Mouse (Mus musculus): ENCODE measurements around the gene Zfp566.
"Not testable (repeated sequence)": the region's sequence is repeated elsewhere in the genome, so short reads cannot be mapped to it uniquely, and the experiment has no call there.

The Zfp566 gene

DNA sequence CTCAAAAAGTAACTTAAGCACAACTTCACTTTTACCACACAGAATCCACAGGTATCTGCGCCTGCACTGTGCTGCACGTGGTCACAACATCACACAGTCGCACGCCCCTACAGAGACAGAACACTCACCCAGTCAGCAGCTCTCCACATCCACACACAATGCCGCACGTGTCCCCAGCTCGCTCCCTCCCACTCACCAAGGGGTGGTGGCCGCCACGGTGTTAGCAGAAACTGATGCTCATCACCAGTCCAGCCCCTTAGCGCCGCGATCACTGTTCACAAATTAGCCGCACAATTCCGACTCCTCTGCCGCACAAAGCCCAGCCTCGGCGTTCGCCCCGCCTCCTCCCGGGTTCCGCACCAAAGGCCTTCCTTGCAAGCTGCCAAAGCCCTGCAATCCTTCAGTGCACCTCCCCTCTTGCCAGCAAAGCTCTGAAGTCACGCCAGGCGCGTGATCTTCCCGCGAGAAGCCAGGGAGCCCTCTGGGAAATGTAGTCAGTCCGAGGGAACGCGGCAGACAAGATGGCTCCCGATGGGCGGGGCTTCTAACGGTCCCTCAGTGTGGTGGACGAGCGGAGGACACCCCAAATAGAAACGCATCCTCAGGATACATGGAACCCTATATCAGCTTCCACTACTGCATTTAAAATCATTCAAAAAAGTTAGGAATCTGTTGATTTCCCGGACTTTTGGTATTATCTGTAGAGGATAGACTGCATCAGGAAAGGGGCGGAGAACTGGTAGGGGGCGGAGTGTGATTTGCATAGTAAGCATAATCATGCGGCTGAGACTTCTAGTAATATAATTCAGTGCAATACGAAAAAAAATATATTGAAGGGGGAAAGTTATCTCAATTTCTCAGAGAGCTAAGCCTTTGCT lies at the start of gene Zfp566, which contains the start of gene Gm26920:
TSS of gene Zfp566 (minus strand) at position 436 of the 878 bp plus-strand sequence.
TSS of gene Gm26920 (minus strand) at position 319 of the 878 bp plus-strand sequence.
- DNase-seq (ENCODE audit: low spot score) = peak; percentile 96

DNA sequence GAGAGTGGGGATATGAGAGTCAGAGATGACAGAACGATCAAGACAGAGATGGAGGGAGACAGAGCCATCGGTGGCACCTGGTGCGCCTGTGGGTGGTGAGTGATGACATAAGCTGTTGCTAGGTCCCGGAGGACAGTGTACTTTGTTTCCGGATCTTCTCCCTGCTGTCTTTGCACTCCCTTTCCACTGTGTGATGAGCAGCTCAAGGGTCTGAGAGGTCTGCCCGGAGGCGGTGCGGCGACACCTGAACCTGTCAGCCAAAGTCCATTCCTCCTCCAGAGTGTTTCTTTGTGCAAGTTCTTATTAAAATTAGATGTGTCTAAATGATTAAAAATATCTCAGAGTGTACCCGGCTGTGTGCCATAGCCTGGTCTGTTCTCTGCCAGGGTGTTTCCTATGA lies 46.5 kb upstream of the Zfp566 start:
- no peak for DNase-seq (ENCODE audit: low spot score)

DNA sequence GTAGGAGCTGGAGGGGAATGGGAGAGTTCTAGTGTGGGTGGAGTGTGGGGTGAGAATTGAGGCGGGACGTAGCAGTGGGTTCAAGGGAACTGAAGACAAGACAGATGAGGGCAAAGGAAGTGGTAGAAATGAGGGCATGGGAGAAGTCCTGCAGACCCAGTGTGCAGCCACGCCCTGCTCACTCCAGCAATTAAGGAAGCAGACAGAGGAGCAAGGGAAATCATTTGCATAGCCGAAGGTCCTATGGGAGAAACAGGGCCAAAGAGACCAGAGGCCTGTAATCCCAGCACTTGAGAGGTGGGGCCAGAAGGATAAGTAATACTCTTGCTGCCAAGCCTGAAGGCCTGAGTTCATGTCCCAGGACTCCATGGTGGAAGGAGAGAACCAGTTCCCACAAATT lies 42.1 kb upstream of the Zfp566 start:
- no peak for DNase-seq (ENCODE audit: low spot score)

DNA sequence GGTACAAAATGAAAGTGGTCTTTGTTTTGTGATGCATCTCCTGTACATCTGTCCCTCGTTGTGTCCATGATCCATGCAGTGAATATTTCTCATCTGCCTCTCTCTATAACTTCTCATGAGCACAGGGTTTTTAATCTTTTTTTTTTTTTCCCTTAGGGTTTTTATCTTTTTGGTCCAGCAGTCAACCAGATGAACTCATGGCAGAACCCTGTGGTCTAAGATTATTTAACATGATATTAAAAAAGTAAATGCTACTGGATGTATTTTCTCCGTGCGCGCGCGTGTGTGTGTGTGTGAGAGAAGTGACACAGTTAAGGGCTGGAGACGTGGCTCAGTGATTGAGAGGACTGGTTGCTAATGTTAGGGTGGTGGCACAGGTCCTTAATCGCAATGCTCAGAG lies 39.6 kb upstream of the Zfp566 start:
- no peak for DNase-seq (ENCODE audit: low spot score)

DNA sequence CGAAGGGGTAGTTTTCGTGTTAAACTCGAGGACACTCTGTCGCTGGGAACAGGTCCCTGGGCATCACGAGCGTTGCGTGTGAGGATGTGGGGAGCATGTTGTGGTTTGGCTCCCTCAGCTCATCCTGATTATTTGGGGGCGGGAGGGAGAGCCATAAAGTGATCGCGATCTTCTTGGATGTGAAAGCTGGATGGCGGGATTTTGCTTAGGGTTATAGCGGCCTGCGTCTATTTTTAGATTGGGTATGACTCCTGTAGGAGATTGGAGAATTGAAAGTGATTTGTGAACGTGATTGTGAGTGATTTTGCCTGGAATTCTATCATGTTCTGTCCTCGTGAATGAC lies 31.8 kb upstream of the Zfp566 start:
- DNase-seq (ENCODE audit: low spot score) = no peak

DNA sequence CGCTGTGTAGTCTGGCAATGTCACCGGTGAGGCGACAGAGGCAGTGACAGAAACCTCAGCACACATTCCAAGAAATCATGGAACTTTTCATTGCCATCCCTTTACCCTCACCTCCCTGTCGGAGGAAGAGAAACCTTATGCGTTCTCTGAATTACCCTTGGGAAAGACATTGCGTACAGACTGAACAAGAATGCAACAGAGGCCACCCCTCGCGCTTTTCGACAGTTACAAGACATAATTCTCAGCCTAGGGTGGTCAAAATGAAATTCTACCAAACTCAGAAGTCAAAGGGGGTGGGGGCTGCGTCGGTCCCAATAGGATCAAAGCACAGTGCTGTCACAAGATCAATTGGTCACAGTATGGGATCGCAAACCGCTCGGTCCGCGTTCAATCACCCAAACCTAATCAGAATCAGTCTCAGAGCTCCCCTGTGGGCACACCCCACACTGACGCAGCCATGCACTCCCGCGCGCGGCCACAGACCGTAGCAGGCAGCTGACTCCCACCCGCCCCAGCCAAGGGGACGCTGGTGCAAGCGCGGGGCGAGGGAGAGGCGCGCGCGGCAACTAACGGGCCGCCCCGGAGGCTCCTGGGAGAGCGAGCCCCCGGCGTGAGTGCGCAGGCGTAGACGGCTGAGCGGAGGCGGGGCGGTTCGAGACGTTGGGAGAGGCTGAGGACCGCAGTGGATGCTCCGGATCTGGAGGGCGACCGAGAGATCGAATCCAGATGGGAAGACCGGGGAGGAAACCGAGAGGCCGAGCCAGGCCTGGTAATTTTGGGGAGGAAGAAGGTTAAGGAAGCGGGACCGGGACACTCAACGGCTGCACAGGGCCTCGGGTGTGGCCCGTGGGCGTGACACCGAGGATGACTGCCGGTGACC lies 31.2 kb upstream of the Zfp566 start, which contains the start of gene Zfp382:
TSS of gene Zfp382 (plus strand) at position 635 of the 880 bp plus-strand sequence.
- DNase-seq (ENCODE audit: low spot score) = peak; percentile 88

DNA sequence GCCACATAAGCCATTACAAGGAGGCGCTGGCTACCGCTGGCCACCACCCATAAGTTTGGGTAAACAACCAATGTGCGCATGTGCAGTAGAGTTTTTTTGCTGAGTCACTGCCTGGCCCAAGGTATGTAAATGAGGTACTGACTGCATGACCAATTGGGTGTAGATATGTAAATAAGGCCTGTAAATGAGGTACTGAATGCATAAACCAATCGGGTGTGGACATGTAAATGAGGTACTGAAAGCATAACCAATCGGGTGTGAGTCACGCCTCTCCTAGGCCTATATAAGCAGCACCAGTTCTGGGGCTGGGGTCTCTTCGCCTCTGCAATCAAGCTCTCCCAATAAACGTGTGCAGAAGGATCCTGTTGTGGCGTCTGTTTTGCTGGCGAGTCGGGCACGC lies 27.6 kb upstream of the Zfp566 start:
- DNase-seq (ENCODE audit: low spot score) = not testable (repeated sequence)

DNA sequence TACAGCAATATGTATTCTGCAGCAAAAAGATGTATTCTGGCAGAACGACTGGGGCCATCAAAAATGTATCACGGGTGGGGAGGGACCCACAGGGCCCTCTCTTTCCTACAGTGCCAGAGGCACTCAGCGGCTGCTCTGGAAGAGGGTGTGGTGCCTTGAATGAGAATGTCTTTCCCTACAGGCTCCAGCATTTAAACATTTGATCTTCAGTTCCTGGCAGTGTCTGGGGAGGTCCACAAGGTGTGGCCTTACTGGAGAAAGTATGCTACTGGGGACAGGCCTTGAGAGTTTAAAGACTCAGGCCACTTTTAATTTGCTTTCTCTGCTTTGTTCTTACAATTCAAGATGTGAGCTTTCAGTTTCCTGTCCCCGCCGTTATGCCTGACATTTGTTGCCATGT lies 25.7 kb upstream of the Zfp566 start:
- DNase-seq (ENCODE audit: low spot score) = no peak

DNA sequence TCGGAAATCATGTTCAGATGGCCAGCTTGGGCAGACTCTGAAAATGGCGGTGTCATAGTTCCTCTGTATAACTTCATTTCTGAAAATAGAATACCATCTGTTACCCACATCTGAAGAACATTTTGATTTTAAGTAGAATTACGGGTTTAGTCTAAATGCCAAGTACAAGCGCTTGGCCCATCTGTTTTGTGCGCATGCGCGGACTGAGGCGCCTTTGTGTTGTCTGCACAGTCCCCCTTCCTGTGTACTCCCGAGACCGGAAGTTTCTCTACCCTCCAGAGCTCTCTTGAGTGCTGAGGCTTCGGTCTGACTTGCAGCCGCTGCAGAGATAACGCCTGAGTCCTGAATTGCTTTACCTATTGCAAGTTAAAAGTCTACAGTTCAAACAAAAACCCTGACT lies 9.0 kb upstream of the Zfp566 start:
- peak; percentile 89 for DNase-seq (ENCODE audit: low spot score)

DNA sequence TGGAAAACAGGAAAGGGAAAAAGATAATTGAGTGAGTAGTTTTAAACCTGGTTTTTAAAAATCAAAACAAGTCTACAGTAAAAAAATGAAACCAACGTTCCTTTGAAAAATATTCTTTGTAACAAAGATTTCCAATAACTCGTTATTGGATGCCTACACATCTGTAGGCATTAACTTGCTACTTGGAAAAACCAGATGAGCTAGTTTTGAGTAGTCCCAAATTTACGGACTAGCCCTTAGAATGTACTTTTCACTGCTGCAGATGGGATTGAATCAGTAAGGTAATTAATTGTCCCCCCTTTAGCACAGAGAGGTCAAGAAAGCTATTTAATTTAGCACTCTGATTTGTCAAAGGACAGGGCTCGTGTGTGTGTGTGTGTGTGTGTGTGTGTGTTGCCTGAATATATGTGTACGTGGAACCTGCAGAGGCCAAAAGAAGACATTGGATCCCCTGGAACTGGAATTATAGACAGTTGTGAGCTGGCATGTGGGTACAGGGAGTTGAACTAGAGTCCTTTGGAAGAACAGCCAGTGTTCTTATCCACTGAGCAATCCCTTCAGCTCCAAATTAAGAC lies 5.3 kb upstream of the Zfp566 start:
- DNase-seq (ENCODE audit: low spot score) = no peak

DNA sequence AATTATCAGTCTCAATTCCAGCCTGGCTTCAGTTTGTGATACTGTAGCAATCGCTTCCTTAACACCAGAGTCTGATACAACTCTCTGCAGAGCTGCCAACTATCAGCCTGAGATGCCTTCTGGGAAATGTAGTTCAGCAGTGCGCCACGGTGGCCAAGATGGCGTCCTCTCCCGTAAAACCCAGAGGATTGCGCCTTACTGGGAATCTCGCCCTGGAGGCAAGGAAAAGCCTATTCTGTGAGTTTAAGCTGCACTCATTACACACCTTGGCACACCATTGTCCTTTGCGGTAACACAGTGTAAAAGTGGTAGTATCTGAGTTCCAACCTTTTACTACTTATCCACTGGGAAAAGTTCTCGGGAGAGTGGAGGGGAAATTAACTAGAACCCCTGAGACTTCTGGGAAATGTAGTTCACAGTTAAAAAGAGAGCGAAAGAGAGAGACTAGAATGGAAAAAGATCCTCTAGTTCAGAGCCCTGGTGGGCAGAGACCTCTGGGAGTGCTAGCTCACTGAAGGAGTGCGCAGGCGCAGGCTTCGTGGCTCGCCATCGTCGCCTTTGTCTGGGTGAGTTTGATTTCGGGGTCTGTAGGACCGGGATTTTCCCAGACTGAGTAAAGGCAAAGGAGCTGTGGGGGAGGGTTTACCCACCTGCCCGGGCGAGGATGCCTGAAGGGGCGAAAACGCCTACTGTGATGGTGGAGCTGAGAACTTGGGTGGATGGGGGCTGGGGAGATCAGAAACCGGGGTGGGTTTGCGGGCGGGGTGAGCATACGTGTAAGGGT lies 4.5 kb upstream of the Zfp566 start, which contains the start of gene Zfp260:
TSS of gene Zfp260 (plus strand) at position 132 of the 784 bp plus-strand sequence.
- DNase-seq (ENCODE audit: low spot score) = peak; percentile 86

DNA sequence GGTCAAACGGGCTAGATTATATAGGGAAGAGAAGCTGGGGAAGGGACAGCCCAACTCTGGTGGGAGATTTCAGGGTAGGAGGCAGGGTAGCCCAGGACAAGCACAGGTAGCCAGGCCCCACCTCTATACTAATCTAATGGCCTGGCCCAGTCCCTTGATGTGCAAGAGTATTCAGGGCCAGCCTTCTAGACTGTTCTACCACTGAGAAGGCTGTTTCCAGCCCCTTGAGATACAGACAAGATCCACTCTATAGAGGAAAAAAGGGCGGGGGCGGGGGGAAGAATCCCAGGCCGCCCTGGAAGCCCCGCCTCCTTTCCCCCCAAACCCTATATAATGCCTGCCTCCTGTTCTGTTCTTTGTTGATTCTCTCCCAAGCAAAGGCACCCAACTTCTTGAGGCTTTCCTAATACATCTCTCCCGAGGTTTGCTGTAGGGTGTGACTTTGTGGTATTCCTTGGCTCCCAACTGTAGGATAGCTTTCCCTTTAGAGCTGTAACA lies 3.6 kb upstream of the Zfp566 start:
- no peak for DNase-seq (ENCODE audit: low spot score)

DNA sequence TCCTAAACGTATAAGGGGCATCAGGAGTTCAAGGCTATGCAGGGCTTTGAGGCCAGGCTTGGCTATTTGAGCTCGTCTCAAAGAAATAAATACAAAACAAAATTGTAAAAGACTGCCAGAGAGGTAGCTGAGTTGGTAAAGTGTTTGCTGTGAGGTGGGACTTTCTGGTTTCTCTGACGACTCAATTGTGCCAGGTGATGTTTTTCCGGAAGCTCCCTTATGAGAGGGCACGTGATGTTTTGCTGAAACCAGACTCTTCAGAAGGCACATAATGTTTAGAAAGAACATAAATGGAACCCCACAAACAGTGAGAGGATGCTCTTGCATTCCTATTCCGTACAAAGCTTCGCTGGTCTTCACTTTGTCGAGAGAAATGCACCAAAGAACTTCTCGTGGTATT lies 2.3 kb upstream of the Zfp566 start:
- DNase-seq (ENCODE audit: low spot score) = no peak

DNA sequence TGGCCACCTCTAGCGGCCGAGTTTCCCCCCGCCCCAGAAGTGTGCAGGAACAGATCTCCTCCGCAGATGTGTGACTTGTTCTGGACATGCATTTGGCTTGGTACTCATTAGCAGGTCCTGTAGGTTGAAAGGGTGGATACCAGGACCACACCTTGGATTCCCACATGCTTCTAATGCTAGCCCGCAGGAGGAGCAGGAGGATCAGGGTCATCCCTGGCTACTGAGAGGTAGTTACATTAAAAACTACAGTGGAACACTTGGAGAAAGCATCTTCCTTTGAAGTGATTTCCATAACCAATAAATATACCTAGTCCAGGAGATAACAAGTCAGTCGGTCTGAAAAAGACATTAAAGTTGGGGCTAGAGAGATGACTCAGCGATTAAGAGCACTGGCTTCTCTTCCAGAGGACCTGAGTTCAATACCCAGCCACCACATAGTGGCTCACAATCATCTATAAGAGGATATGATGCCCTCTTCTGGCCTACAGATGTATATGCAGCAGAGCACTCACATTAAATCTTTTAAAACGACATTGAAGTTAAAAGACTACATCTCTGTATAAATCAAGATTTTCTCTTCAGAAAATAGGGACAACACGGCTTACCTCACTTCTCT lies 751 bp upstream of the Zfp566 start:
- DNase-seq (ENCODE audit: low spot score) = peak; percentile 27

DNA sequence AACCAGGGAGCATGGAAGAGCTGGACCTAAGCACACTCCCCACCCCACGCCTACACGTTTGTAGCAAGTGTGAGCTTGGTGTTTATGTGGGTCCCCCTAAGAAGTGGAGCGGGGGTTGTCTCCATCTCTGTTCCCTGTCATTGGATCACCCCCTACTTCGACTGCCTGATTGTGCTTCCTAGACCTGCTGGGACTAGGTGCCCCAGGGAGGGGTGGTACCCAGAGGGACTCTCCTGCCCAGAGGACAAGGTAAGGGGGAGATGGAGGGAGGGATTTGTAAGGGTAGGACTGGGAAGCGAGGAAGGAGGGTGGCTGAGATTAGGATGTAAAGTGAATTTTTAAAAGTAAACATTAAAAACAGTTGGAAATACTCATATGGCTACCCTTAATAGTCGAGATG lies 922 bp downstream of the Zfp566 start:
- no peak for DNase-seq (ENCODE audit: low spot score)

DNA sequence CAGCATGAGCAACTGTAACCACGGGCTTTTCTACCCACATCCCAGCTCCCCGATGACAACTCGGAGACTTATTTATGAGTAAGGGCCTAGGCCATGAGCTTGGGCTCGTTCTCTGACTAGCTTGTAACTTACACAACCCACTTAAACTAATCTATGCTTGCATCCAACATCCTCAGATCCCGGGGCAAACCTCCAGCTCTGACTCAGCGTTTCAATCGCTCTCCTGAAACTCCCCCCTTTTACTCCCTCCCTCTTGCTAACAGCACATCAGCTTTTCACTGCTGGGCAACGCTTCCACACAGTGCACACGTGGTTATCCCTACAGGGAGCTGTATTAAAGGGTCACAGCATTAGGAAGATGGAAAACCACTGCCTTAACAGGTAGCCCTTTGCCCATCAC lies 3.8 kb downstream of the Zfp566 start:
- no peak for DNase-seq (ENCODE audit: low spot score)

DNA sequence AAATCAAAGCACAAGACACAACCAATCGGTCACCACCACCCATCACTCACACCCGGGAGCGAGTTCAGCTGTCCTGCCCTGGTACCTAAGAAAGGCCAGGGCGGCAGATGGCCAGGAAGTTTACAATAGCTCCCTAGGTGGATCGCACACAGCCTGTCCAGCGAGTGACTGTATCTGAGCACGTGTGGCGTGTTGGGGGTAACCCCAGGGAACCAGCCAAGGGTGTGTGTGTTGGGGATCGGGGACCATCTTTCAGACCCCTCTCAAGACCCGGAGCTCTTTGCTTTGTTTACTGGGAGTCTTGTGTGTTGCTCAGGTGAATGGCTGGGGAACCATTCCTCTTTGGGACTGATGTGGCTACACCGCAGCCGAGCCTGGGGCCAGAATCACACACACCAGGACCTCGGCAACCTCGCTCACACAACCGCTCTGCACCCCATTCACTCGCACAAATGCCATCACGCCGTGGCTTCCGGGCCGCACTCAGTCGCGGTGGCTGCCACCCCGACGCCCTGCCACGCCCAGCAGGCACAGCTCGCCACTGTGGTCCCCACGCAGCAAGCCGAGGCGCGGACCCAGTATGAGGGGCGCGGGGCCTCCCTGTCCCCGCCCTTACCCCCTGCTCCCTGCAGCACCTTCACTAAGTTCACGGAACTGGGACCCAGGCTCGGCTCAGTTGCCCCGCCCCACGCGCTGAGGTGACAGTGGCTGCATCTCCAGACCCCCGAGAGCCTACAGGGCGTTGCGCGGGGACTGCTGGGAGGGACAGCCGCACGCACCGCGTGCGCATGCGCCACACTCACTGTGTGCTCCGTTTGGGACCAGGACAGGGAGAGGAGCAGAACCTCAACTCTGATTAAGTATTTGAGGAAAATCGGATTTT lies 17.9 kb downstream of the Zfp566 start, which contains the start of gene Zfp82:
TSS of gene Zfp82 (minus strand) at position 755 of the 883 bp plus-strand sequence.
- peak; percentile 79 for DNase-seq (ENCODE audit: low spot score)

DNA sequence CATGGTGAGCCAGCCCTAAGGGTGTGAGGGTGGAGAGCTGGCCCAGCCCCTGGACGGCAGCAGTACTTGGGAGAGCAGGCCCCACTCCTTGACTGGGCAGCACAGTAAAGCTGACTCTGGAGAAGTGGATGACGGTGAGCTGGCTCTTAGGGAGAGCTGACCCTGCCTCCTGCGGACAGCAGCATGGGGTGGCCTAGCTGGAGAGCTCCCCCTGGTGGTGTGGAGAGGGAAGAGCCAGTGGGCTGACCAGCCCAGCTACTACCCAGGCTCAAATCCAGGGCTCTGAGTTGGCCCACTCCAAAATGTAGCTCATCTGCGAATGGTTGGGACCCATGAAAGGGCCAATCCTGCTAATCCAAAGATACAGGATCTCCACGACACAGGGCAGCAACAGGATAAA lies 25.7 kb downstream of the Zfp566 start:
- DNase-seq (ENCODE audit: low spot score) = no peak

DNA sequence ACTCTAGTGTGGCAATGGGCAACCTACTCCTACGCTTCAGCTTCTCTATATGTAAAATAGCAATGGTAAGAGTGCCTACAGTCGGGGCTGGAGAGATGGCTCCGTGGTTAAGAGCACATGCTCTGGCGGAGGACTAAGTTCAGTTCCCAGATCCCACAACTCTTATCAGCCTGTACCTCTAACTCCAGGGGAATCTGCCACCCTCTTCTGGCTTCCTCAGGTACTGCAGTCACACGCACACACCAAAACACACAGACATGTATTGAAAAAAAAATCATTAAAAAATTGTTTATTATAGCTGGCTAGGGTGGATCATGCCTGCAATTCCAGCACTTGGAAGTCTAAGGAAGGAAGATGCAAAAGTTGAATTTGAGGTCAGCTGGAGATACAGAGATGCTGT lies 27.8 kb downstream of the Zfp566 start:
- no peak for DNase-seq (ENCODE audit: low spot score)

DNA sequence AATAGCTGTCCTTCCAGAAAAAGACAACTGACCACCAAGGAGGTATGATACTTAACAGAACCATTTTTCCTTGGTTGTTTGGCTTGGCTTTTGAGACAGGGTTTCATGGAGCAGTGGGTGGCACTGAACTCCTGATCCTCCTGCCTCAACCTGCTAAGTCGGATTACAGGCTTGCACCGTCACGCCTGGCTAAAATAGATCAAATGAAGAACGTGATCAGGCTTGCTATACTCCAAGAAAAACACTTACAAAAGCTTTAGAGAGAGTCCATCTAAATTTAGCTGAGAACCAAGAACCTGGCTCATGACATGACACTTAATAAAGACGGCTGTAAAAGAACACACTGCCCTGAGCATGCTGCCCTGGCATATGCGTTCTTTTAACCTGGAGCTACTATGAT lies 30.0 kb downstream of the Zfp566 start:
- DNase-seq (ENCODE audit: low spot score) = no peak
